Mouse (Mus musculus) erythroblast, embryonic 14.5 days (primary cell): ENCODE measurements at regions not wholly inside any gene's neighbourhood (a gene's known extent, or its start where the extent isn't known, plus 50 kb on each side); places are given as distances from the start of the nearest gene placed in this dataset.

Experiments
- GATA1 ChIP-seq: IDR thresholded peaks from 2 replicates; pipeline ENCODE4 v1.6.1; 2012; ENCODE audit warnings: low read length, inconsistent platforms, mixed read lengths
- TAL1 ChIP-seq: IDR thresholded peaks from 3 replicates; pipeline ENCODE4 v1.6.1; 2012; ENCODE audit warnings: low read length, inconsistent platforms, mixed read lengths

DNA sequence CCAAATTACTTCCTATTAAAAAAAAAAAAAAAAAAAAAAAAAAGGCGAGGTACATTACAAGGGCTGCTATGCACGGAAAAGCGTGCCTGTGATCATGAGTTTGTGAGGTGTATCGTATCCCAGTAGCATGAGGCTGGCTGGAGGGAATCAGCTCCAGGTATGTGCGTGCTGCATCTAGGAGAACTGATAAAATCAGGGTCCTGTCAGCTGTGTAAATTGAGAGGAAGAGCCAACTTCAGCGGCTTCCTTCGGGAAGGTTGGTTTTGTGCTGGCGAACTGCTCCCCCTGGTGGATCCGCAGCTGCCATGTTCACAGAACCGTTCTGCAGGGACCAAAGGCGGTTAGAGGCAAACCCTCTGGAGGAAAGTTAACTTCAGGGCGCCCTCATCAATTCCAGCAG, 60.8 kb upstream of the Gm10295 start:
- no peak; the same call in 2 of the 3 replicates for TF ChIP-seq TAL1
- no peak for TF ChIP-seq GATA1
